Mouse (Mus musculus): Measurements from ENCODE around the gene Zfp473.

DNA sequence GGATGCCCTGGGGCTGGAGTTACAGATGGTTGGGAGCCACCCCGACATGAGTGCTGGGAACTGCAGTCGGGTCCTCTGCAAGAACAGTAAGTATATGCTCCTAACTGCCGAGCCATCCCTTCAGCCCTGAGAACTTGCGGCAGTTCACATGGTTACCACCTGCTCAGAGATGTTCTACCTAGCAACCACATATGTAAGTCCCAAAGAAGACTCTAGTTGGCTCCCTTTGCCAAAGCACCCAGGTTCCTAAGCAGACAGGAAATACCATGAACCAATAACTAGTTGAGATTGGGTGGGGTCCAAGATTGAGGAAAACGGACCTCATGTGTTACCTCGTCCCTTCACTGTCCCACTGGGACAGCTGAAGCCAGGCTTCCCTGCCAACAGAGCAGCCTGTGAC is 24.5 kb downstream of the Zfp473 start:
- TF ChIP-seq CTCF (IDR thresholded peaks at IDR 0.05; ENCODE audit: borderline replicate concordance, extremely low read depth, insufficient read depth, insufficient read length) (no peak), POLR2A (IDR thresholded peaks at IDR 0.05; ENCODE audit: borderline replicate concordance, extremely low read depth, insufficient read depth, insufficient read length, poor library complexity, severe bottlenecking) (no peak)

Measured in brain, embryonic 14.5 days (tissue).